Mouse (Mus musculus) gastrocnemius, adult 18-20 months (tissue): ENCODE measurements around the gene Scfd2. TPM values are rescaled to one million over a fixed set of nuclear protein-coding genes. Genes with fewer than 3 reads are reported as not detected.
A peak's percentile ranks its signal among the peaks of the same experiment; 100 is the strongest.

Source experiments
- DNase-seq: peaks from one replicate; pipeline ENCODE4 v3.0.0; 2021; ENCODE audit warnings: low spot score
- total RNA-seq, 2 experiments: library from RNA; stranded (reverse); gene quantifications; 2 replicates each; pipeline ENCODE4 v1.2.3; 2021

Scfd2 gene
- total RNA-seq, 2 experiments from 2014 or later = 9.4 to 11.2 TPM

- DNase-seq = peak; percentile 48
Measured at GRCm38 (mm10) chr5:74204465-74204864, 327.1 kb downstream of the Scfd2 start.

GRCm38 (mm10) chr5:74202515-74202914 is 329.0 kb downstream of the Scfd2 start:
- DNase-seq = no peak

- no peak for DNase-seq
Measured at GRCm38 (mm10) chr5:74201570-74202357, 329.8 kb downstream of the Scfd2 start.

DNA sequence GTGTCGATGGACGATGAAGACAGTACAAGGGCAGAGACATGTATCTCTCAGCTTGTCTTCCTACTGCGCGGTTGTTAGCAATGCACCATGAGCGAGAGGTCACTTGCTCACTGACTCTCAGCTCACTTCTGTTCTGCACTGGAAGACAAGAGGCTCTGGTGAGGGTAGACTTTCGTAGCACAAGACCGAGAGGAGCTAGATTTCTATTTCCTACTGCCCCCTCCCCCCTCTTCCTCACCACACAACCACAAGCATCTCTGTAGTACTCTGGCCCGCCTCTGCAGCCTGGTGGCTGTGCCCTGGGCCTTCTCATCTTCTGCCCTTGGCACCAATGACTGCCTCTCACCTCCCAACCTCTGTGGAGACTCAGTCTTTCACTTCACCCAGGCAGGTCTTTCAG is 331.1 kb downstream of the Scfd2 start:
- DNase-seq = no peak

DNA sequence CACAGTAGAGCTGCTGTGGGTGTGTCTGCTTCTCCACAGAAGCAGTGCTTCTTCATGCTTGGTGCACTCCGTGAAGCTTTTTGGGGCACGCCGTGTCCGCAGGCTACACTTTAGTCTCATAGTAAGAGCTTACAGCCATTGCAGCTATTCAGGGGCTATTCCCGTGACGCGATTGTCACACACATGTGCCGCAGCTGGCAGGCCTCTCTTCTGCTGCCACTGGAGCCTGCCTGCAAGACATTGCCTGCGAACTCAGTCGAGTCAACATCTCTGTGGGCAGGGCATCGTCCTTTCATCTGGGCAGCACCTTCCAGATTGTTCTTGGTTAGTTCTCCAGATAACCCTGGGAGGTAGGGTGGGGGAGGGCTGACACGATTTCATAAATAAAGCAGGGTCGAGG is 331.8 kb downstream of the Scfd2 start:
- no peak for DNase-seq

- no peak for DNase-seq
Measured at GRCm38 (mm10) chr5:74198446-74198845, 333.1 kb downstream of the Scfd2 start.

DNA sequence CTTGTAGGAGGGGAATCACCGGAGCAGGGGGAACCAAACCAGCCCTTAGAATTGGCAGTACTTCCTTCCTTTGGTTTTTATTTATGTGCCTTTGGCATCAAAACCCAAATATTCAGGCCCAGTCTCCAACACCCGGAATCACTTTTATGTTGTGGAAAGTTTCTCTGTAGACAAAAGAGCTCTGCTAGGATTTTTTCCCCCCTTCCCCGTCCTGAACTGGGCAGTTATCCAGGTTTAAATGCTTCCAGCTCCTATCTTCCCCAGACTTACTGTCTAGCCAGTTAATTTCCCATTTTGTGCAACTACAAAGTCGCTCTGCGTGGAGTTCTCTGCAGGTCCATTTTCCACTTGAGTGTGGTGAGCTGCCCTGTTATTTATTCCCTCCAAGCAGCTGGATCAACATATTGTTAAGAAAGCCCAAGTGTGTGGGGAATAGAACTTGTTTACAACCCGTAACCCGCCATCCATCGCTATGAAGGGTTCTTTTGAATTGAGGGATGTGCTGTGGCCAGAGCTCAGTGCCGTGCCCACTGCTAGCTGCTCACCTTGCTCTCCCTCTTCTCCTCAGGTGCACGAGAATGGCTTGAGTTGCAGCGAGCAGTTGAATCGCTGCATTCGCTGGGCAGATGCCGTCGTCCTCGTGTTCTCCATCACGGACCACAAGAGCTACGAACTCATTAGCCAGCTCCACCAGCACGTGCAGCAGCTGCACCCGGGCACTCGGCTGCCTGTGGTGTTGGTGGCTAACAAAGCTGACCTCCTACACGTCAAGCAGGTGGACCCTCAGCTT is 333.8 kb downstream of the Scfd2 start:
- DNase-seq = no peak

DNA sequence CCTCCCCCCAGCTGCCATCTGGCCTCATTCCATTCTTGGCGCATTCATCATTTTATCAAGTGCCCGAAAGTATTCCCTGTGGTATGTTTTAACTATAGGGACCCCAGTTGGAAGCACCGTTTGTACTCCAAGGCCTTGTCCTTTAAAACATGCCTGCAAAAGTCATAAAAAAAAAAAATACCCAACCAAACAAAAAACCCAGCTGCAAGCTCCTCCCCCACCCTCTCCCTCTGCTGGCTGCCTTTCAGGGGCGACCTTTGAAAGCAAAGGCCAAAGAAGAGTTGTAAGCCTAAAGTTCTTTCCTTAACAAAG is 335.3 kb downstream of the Scfd2 start:
- peak; percentile 29 for DNase-seq

DNA sequence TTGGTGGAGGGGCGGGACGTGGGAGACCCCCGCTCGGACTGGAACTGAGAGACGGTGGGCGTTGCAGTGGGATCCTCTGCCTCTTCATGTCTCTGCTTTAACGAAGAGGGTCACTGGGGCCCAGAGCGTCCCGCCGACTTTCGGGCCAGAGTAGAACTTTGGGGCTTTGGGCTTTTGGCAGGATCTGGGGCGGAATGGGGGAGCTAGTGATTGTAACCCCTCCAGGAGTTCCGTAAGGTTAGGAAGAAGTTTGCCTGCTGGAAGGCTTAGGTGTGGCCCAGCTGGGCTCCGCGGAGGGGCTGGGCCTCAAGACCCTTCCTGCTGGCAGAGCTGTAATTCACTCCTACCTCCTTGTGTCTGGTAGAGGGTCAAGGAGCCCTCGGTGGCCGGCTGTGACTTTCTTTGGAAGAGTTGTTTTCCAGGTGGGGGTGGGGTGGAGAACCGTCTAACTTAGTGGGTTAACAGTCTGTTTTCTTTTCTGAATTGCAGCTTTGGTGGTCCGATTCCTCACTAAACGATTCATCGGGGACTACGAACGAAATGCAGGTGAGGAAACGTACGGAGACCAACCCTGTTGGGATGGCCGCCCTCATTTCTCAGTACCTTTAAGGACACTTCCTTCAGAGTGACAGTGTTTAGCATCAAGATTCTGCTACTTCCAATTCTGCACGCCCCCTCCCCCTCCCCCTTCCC is 335.8 kb downstream of the Scfd2 start:
- no peak for DNase-seq

- DNase-seq = peak; percentile 92
Measured at GRCm38 (mm10) chr5:74194841-74195613, 336.5 kb downstream of the Scfd2 start, which contains the start of gene Rasl11b. Gene Rasl11b (plus strand): TSS chr5:74195286.

GRCm38 (mm10) chr5:74194027-74194840 is 337.3 kb downstream of the Scfd2 start:
- DNase-seq = no peak

- no peak for DNase-seq
Measured at GRCm38 (mm10) chr5:74193626-74194025, 337.9 kb downstream of the Scfd2 start.

- no peak for DNase-seq
Measured at GRCm38 (mm10) chr5:74193008-74193407, 338.6 kb downstream of the Scfd2 start.

- no peak for DNase-seq
Measured at GRCm38 (mm10) chr5:74190911-74191310, 340.6 kb downstream of the Scfd2 start.

DNA sequence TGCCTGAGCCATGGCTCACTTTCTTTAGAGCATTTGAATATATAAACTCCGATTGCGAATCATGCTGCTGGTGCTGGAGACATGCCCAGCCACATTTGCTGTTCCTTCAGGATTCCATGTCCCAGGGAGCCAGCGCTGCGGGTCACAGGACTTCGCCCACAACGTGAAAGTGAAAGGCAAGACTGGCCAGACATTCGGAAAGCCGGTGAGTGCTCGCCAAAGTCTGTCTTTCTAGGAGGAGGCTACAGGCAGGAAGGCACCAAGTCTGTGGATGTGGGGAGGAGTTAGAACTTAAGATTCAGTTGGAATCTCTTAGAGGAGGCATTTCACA is 341.4 kb downstream of the Scfd2 start:
- DNase-seq = peak; percentile 25

DNA sequence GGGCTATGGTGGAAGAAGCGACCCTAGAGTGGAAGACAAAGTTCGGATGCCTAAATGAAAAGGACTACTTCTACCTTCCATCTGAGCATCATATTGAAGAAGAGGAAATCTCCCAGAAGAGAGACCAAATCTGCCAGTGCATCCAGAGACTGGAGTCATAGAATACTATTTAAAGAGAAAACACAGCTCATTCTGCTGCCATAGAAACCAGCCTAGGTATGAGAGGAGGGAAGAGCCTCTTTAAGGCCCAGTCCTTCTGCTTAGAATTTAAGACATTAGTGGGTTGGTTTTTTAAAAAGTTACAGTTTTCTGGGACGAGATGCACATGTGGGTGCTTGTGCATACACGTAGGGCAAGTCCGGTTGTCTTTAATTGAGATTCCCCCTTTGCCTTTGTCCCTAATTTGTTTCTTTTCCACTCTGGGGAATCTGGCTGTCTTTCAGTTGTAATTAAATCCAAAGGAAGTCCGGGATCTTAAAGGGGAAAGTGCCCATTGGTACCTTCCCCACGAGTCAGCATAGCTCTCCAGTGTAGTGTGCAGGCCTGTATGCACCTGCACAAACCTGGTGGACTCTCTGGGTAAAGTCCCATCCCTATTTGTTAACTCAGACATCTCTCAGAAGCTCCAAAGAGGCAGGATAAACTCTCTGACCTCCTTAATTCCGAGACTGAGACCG is 341.9 kb downstream of the Scfd2 start:
- DNase-seq = no peak

DNA sequence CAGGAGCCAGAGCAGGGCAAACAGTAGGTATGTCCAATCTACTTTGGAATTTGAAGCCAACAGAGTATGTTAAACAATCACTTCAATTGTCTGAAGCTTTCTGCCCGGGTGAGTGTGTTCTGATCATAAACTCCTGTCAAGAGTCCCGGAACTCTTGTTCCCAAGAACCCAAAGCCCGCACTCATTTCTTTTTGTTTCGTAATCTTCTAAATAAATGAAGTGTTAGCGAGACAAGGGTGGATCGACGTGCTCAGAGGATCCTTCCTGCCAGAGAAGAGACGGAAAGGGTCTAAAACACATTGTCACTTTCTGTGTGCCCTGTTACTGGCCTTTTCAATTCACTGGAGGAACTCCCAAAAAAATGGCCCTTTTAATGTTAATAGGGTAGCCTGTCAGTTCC is 342.7 kb downstream of the Scfd2 start:
- DNase-seq = no peak

GRCm38 (mm10) chr5:74188076-74188475 is 343.5 kb downstream of the Scfd2 start:
- no peak for DNase-seq

GRCm38 (mm10) chr5:74184607-74185006 is 347.0 kb downstream of the Scfd2 start:
- no peak for DNase-seq

DNA sequence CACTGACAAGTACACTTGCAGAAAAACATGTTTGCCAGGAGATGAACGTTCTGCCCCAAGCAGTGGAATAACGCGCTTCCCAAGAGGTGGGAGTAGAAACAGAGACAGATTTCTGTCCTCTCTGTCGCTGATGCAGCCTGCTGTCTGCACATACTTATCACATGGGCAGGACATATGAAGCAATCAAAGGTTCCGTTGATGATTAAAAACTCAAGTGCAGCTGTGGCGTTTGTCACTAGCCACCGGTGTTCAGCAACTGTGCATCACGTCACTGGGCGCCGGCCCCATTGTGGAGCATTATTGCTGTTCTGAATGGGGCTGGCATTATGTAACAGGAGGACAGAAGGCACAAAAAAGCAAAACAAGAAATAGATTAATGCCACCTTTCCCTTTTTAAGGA is 348.4 kb downstream of the Scfd2 start:
- DNase-seq = no peak
